Mouse (Mus musculus) lung, adult 2 months (tissue): ENCODE results near the gene Cntnap5a.

Experiments used
- CTCF ChIP-seq: fragments of 200-500 bp; IDR thresholded peaks from 2 replicates; pipeline ENCODE4 v1.5.1; 2011; ENCODE audit warnings: mild to moderate bottlenecking, low read length, control low read depth; ENCODE audit not compliant: insufficient read depth
- POLR2A ChIP-seq: fragments of 200-500 bp; IDR thresholded peaks from 2 replicates; pipeline ENCODE4 v1.6.1; 2011; ENCODE audit warnings: low read depth, mild to moderate bottlenecking, control low read depth, low read length, borderline replicate concordance; ENCODE audit errors: extremely low read depth

- no peak for TF ChIP-seq CTCF
- no peak for TF ChIP-seq POLR2A
Observed at GRCm38 (mm10) chr1:116365606-116366005, 681.0 kb downstream of the Cntnap5a start.
